Mouse (Mus musculus) mesoderm, embryonic 11.5 days (tissue): ENCODE data around the gene Fam124b.
A peak's percentile ranks its signal among the peaks of the same experiment; 100 is the strongest.

ENCODE experiments used
- DNase-seq: peaks from one replicate; pipeline ENCODE4 v3.0.0-alpha.2; 2012; ENCODE audit warnings: low read depth, low spot score

The Fam124b gene

GRCm38 (mm10) chr1:80218268-80218667, at the start of gene Fam124b:
Fam124b (minus strand) TSS chr1:80218473.
- peak; percentile 42 for DNase-seq

- DNase-seq: no peak
These were observed 42.2 kb upstream of the Fam124b start for GRCm38 (mm10) chr1:80260443-80260842.

GRCm38 (mm10) chr1:80258632-80259031, 40.4 kb upstream of the Fam124b start:
- no peak for DNase-seq

GRCm38 (mm10) chr1:80253309-80253708, 35.0 kb upstream of the Fam124b start:
- no peak for DNase-seq

GRCm38 (mm10) chr1:80250247-80250646, 32.0 kb upstream of the Fam124b start:
- DNase-seq: no peak

- no peak for DNase-seq
These were observed 28.9 kb upstream of the Fam124b start for GRCm38 (mm10) chr1:80247131-80247530.

GRCm38 (mm10) chr1:80244123-80244522, 25.9 kb upstream of the Fam124b start:
- DNase-seq: no peak

- no peak for DNase-seq
These were observed 23.3 kb upstream of the Fam124b start for GRCm38 (mm10) chr1:80241579-80241978.

GRCm38 (mm10) chr1:80240017-80240660, 21.9 kb upstream of the Fam124b start:
- DNase-seq: peak; percentile 43

GRCm38 (mm10) chr1:80239481-80239880, 21.2 kb upstream of the Fam124b start:
- no peak for DNase-seq

GRCm38 (mm10) chr1:80236951-80237702, 18.9 kb upstream of the Fam124b start:
- DNase-seq: no peak

- no peak for DNase-seq
These were observed 17.9 kb upstream of the Fam124b start for GRCm38 (mm10) chr1:80236126-80236525.

GRCm38 (mm10) chr1:80230612-80231011, 12.3 kb upstream of the Fam124b start:
- no peak for DNase-seq

GRCm38 (mm10) chr1:80224839-80225412, 6.7 kb upstream of the Fam124b start:
- DNase-seq: no peak

- no peak for DNase-seq
These were observed 2.9 kb upstream of the Fam124b start for GRCm38 (mm10) chr1:80221151-80221550.

- DNase-seq: peak; percentile 16
These were observed 4.4 kb downstream of the Fam124b start for GRCm38 (mm10) chr1:80213826-80214225.

- no peak for DNase-seq
These were observed 5.1 kb downstream of the Fam124b start for GRCm38 (mm10) chr1:80213146-80213545.

GRCm38 (mm10) chr1:80202314-80202713, 16.0 kb downstream of the Fam124b start:
- DNase-seq: no peak

- DNase-seq: no peak
These were observed 25.4 kb downstream of the Fam124b start for GRCm38 (mm10) chr1:80192837-80193236.

GRCm38 (mm10) chr1:80181414-80181805, 36.9 kb downstream of the Fam124b start:
- no peak for DNase-seq

GRCm38 (mm10) chr1:80180767-80181413, 37.4 kb downstream of the Fam124b start:
- peak; percentile 73 for DNase-seq

GRCm38 (mm10) chr1:80180128-80180527, 38.1 kb downstream of the Fam124b start:
- peak; percentile 60 for DNase-seq
